Mouse (Mus musculus): ENCODE measurements around the gene Lypla2.

The Lypla2 gene

GRCm38 (mm10) chr4:135949911-135950310, 22.5 kb downstream of the Lypla2 start:
- peak; percentile 36 for DNase-seq (ENCODE audit: low read depth, low spot score)

DNA sequence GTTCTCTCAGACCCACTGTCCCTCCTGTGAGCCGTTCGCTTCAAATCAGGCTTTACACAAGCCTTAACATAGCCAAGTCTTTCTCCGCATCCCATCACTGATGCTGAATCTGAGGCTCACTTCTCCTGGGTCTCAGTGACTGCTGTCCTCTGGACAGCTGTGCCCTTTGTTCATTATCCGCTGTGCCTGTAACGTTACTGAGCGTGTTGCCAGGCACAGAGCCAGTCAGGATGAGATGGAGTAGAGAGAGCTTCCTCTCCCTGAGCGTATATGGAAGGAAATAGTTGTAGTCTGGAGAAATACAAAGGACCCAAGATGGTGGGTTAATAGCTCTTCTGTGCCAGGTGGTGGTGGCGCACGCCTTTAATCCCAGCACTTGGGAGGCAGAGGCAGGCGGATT, 23.0 kb downstream of the Lypla2 start:
- no peak for DNase-seq (ENCODE audit: low read depth, low spot score)

DNA sequence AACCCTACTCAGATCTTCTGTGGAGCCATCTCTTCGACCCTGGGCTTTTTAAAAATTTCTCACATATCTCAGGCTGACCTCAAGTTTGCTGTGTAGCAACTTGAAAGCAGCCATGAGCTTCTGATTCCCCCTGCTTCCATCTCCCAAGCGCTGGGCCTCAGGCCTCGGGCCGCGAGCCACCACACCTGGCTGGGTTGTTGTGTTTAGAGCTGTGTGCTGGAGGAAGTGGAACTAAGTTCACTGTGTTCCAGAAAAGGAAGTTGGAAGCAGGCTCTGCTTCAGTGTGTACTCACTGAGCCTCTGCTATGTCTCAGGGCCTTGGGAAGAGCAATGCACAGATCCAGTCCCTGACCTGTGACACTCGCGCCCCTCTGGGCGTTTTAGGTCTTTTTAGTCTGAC, 24.3 kb downstream of the Lypla2 start:
- no peak for DNase-seq (ENCODE audit: low read depth, low spot score)

DNA sequence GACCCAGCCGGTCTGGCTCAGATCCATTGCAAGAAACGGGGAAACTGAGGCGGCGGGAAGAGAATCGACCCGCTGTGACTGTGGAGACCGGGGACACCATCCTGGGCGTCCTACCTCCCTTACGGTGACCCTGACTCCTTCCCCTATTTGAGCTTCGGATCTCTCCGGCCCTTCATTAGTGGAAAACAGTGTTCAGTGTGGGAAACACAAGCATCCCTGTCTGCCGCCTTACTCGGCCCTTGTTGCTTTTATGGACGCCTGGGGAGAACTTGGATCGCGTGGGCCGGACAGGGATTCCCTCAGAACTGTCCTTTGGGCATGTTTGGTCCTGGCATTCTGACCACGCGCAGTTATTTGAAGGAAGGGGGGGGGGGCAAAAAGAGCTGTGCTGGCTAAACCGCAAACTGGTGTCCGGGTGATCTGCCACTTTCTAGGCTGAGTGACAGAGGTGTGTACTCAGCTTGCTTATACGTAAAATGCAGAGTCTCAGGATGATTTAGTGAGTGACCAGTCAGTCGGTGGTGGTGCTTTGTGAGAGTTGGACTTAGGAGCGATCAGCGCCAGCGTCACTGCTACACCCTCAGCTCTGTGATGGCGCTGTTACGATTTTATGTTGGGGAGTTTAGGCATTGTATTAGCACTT, 25.6 kb downstream of the Lypla2 start:
- no peak for DNase-seq (ENCODE audit: low read depth, low spot score)

- DNase-seq (ENCODE audit: low read depth, low spot score) = peak; percentile 95
Measured at GRCm38 (mm10) chr4:135946278-135946658, 26.2 kb downstream of the Lypla2 start, which contains the start of gene Hmgcl. TSS of gene Hmgcl (plus strand) at chr4:135946448.

DNA sequence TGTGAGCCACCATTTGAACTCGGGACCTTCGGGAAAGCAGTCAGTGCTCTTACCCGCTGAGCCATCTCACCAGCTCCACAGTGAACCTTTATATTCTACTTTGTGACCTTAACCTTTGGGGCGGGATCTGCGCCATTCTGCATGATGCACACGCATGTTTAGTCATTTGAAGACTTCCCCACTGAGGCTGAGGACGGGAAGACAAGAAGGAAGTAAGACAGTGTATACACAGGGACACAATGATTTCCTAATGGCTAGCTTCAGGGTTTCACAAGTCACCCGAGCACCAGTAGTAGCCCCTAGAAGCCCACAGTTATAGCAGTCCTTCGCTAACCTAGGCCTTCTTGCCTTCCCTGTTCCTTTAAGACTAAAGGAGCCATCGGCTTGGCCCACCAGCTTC, 26.7 kb downstream of the Lypla2 start:
- no peak for DNase-seq (ENCODE audit: low read depth, low spot score)

GRCm38 (mm10) chr4:135943389-135943788, 29.0 kb downstream of the Lypla2 start:
- DNase-seq (ENCODE audit: low read depth, low spot score) = no peak

- DNase-seq (ENCODE audit: low read depth, low spot score) = no peak
Measured at GRCm38 (mm10) chr4:135942193-135942592, 30.2 kb downstream of the Lypla2 start.

DNA sequence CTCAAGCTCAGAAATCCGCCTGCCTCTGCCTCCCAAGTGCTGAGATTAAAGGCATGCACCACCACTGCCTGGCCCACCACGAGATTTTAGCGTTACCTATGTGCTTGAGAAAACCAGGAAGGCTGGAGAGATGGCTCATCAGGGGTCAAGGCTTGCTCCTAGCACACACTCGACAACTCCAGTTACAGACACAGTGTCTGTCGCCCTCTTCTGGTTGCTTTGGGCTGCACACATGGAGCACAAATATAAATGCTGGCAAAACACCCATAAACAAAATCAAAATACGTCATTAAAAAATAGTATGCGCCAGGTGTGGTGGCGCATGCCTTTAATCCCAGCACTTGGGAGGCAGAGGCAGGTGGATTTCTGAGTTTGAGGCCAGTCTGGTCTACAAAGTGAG, 31.4 kb downstream of the Lypla2 start:
- peak; percentile 71 for DNase-seq (ENCODE audit: low read depth, low spot score)

GRCm38 (mm10) chr4:135938858-135939257, 33.6 kb downstream of the Lypla2 start:
- DNase-seq (ENCODE audit: low read depth, low spot score) = peak; percentile 40

DNA sequence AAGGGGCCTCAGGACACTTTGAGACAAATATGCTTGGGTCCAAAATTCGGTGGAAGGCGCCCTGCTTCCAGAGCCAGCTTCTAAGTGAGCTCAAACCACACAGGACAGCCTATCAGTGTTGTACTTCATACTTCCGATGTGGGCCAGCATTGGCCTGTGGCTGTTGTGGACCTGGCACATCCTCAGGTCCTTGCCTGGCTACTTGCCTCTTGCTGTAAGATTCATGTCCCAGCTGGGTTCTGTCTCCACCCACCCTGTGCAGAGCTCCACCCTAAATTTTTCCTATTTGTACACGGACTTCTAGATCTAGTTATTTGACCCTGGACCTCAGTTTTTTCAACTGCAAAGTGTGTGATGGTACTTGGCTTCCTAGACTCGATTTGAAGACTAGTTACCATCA, 36.9 kb downstream of the Lypla2 start:
- DNase-seq (ENCODE audit: low read depth, low spot score) = no peak

DNA sequence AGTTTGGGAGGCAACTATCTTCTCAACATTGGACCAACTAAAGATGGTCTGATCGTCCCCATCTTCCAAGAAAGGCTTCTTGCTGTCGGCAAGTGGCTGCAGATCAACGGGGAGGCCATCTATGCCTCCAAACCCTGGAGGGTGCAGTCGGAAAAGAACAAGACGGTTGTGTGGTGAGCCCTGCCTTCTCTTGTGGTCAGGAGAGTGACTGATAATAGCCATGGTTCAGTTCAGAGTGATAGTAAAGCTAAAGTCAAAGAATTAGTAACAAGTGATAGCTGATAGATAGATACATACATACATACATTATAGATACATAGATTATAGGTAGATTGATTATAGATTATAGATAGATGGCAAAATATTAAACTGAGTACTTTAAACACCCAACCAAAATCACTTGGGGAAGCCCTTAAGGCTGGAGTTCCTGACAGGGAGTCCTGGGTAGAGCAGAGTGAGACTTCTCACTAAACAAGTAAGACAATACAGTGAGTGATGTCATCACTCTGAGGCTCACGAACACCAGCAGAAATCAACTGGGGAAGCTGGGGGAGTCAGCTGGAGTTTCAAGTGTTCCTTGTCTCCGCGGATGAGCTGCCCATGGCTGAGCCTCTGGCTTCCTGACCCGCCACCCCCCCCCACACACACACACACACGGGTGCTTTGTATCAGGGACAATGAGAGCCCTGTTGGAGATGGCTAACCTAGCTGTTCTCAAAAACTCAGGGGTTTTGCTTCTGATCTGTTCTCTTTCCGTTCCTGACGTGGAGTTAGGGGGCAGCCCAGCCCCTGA, 37.5 kb downstream of the Lypla2 start:
- DNase-seq (ENCODE audit: low read depth, low spot score) = no peak

GRCm38 (mm10) chr4:135931832-135932231, 40.6 kb downstream of the Lypla2 start:
- peak; percentile 46 for DNase-seq (ENCODE audit: low read depth, low spot score)

GRCm38 (mm10) chr4:135930239-135930638, 42.2 kb downstream of the Lypla2 start:
- DNase-seq (ENCODE audit: low read depth, low spot score) = no peak

- no peak for DNase-seq (ENCODE audit: low read depth, low spot score)
Measured at GRCm38 (mm10) chr4:135929828-135930227, 42.6 kb downstream of the Lypla2 start.

DNA sequence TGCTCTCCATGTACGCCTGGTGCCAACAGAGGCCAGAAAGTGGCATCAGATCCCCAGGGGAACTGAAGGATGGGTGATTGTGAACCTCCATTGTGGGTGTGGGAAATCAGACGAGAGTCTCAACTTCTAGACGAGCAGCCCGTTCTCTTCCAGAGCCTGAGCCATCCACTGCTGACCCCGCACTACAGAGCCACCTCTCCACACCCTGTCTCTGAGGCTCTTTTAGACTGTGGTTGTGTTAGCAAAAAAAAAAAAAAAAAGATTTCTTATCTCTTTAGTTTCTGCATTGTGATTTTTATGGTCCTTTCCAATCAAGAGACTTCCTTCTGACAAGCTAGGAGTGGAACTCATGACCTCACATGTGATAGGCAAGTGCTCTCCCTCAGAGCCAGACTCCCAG, 43.0 kb downstream of the Lypla2 start:
- DNase-seq (ENCODE audit: low read depth, low spot score) = no peak

- DNase-seq (ENCODE audit: low read depth, low spot score) = no peak
Measured at GRCm38 (mm10) chr4:135928376-135928775, 44.0 kb downstream of the Lypla2 start.

DNA sequence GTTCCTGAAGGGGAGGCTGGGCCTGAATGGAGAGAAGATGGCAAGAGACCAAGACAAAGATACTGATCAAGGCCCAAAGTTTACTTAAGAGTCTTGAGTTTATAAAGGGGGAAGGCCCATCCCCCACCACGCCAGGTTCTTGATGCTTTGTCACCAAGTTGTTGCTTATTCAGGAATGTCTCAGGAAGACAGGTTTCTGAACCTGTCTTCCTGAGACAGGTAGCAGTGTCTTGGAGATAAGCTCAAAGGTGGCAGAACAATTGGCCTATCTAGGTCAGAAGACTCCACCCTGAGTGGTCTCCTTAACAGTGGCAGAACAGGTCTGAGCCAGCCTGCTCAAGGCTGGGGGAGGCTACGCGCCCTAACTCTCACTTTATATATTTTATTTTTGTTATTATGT, 45.6 kb downstream of the Lypla2 start:
- peak; percentile 57 for DNase-seq (ENCODE audit: low read depth, low spot score)

DNA sequence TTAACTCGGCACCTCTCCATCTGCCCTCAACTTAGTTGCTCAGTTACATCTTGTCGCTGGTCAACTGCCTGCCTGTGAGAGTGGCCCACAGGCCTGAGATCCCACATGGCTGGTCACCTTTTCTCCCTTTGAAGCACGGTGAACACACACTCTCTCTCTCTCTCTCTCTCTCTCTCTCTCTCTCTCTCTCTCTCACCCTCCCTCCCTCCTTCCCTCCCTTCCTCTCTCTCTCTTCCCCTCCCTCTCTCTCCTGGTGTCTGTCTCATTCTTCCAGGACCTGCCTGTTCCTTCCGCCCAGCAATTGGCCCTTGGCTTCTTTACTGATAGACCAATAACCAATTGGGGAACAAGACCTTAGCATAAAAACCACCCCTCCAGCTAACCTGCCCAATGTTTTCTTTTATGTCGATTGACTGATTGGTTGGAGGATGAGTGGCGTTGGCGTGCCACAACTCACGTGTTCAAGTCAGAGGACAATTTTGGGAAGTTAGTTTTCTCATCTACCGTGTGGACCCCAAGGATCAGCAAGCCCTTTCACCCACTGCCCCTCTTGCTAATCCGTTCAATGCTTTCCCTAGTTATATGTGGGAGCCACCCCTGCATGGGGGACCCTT, 46.1 kb downstream of the Lypla2 start:
- no peak for DNase-seq (ENCODE audit: low read depth, low spot score)

DNA sequence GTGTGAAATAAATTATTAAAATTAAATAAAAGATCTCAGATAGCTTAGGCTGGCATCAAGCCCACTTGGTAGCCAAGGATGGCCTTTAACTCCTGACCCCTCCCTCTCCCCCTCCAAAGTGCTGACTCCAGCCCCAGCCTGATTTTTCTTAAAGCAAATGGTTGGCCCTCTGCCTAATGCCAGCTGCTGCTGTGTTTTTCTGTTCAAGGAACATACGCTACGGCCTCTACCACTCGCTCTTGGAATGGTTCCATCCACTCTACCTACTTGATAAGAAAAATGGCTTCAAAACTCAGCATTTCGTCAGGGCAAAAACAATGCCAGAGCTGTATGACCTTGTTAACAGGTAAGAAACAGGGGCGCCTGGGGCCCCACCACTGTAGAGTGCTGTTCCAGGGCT, 47.1 kb downstream of the Lypla2 start:
- no peak for DNase-seq (ENCODE audit: low read depth, low spot score)

- no peak for DNase-seq (ENCODE audit: low read depth, low spot score)
Measured at GRCm38 (mm10) chr4:135924418-135924817, 48.0 kb downstream of the Lypla2 start.

GRCm38 (mm10) chr4:135922190-135922589, 50.2 kb downstream of the Lypla2 start:
- DNase-seq (ENCODE audit: low read depth, low spot score) = no peak

Data from ES-CJ7 (cell line).